In genomic region chr6:93417625-93418024, GRCm38 (mm10) we compare ENCODE assay signal across 18 mouse cellular contexts.
"Had no signal": no experiment of that assay in that cellular context is flagged by ENCODE, and none has a peak within 500 bp of the region (broad histone marks: within the 10 kb centered on the region; RNA-seq: fewer than 3 reads in every experiment).

No protein-coding gene starts in this region.

- H3K4me1 ChIP-seq: kidney, embryonic 15.5 days; liver, embryonic 13.5 days; midbrain, embryonic 12.5 days; midbrain, embryonic 15.5 days; neural tube, embryonic 13.5 days; stomach, embryonic 15.5 days had no signal

- H3K27ac ChIP-seq: kidney, embryonic 15.5 days; liver, embryonic 13.5 days; macrophage; midbrain, embryonic 12.5 days; midbrain, embryonic 15.5 days; neural tube, embryonic 13.5 days; stomach, embryonic 15.5 days had no signal

- H3K9me3 ChIP-seq: kidney, embryonic 15.5 days; liver, embryonic 13.5 days; midbrain, embryonic 12.5 days; midbrain, embryonic 15.5 days; neural tube, embryonic 13.5 days; stomach, embryonic 15.5 days had no signal

- H3K4me3 ChIP-seq: kidney, embryonic 15.5 days; liver, embryonic 13.5 days; midbrain, embryonic 12.5 days; midbrain, embryonic 15.5 days; neural tube, embryonic 13.5 days; stomach, embryonic 15.5 days had no signal

- ATAC-seq: lung, postnatal 0 days; midbrain, embryonic 15.5 days had no signal

- H3K36me3 ChIP-seq: kidney, embryonic 15.5 days; liver, embryonic 13.5 days; midbrain, embryonic 12.5 days; midbrain, embryonic 15.5 days; neural tube, embryonic 13.5 days; stomach, embryonic 15.5 days had no signal

- H3K27me3 ChIP-seq: kidney, embryonic 15.5 days; liver, embryonic 13.5 days; midbrain, embryonic 12.5 days; midbrain, embryonic 15.5 days; neural tube, embryonic 13.5 days; stomach, embryonic 15.5 days had no signal

- H3K4me2 ChIP-seq: kidney, embryonic 15.5 days; liver, embryonic 13.5 days; lung, embryonic 14.5 days; midbrain, embryonic 12.5 days; midbrain, embryonic 15.5 days; neural tube, embryonic 13.5 days; stomach, embryonic 15.5 days had no signal

- DNase-seq: kidney, adult 11 months; kidney, adult 8-10 months; kidney, postnatal 14 days; kidney, postnatal 4 days; left cerebral cortex, postnatal 4 days; liver, embryonic 13.5 days; lung, embryonic 14.5 days; retina, postnatal 1 day; right cerebral cortex, postnatal 25 days; spleen, adult 18-20 months; thymus, postnatal 25 days had no signal

- H3K9ac ChIP-seq: kidney, embryonic 15.5 days; liver, embryonic 13.5 days; lung, embryonic 14.5 days; midbrain, embryonic 12.5 days; midbrain, embryonic 15.5 days; neural tube, embryonic 13.5 days; stomach, embryonic 15.5 days had no signal
